Mouse (Mus musculus) brain, embryonic 18.5 days (tissue): ENCODE data around the gene Tlr7.
"Not testable (repeated sequence)": the region's sequence is repeated elsewhere in the genome, so short reads cannot be mapped to it uniquely, and the experiment has no call there.

Experiments used
- DNase-seq: peaks from one replicate; pipeline ENCODE4 v3.0.0-alpha.2; 2012; ENCODE audit warnings: low read depth, low spot score

Tlr7 gene

GRCm38 (mm10) chrX:167302061-167302460 lies 28.3 kb downstream of the Tlr7 start:
- not testable (repeated sequence) for DNase-seq

- peak; percentile 20 for DNase-seq
Observed at GRCm38 (mm10) chrX:167276953-167277352, 53.4 kb downstream of the Tlr7 start.

GRCm38 (mm10) chrX:167276551-167276950 lies 53.8 kb downstream of the Tlr7 start:
- DNase-seq = no peak

GRCm38 (mm10) chrX:167264086-167264485 lies 66.3 kb downstream of the Tlr7 start, which contains the start of gene Tlr8:
Gene Tlr8, minus strand, starts transcription at chrX:167264329.
- DNase-seq = no peak

GRCm38 (mm10) chrX:167263530-167263929 lies 66.8 kb downstream of the Tlr7 start:
- DNase-seq = no peak
